Mouse (Mus musculus): Measurements from ENCODE around the gene Tcp11l1. TPM values are rescaled to one million over a fixed set of nuclear protein-coding genes. Genes with fewer than 3 reads are reported as not detected.

The Tcp11l1 gene
- polyA plus RNA-seq, 1 experiment from 2014 or later: 67.0 TPM

DNA sequence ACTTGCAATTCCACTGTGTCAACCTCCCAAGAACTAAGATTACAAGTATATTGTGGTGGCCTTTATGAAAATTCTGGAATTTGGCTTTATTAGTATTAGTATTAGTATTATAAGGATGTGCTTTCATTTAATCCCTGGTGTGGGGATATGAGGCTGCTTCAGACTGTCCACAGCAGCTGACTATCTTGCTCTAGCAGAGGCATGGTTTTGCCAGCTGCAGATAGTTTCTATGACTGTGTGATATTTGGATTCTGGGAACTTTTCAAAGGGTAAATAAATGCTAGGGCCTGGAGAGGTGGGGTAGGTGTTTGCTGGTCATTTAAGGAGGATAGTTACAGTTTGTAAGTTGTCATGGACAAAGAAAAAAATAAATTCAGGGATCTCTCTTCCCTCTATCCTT, 40.2 kb downstream of the Tcp11l1 start:
- ATAC-seq (ENCODE audit: insufficient number of reproducible peaks, insufficient read depth, low FRiP score, low TSS enrichment): no peak
- Histone ChIP-seq H3K36me3 (0 out of 2 replicates have a peak, but pooled peaks cover 6% of the 10 kb centered on the region), H3K9me3 (no peaks in the 10 kb centered on the region), H3K27ac (no peak overlapping the region), H3K9ac (no peak overlapping the region), H3K4me1 (no peaks in the 10 kb centered on the region), H3K4me2 (replicated peaks) (no peak overlapping the region), H3K27me3 (no peaks in the 10 kb centered on the region), H3K4me3 (no peak overlapping the region)

DNA sequence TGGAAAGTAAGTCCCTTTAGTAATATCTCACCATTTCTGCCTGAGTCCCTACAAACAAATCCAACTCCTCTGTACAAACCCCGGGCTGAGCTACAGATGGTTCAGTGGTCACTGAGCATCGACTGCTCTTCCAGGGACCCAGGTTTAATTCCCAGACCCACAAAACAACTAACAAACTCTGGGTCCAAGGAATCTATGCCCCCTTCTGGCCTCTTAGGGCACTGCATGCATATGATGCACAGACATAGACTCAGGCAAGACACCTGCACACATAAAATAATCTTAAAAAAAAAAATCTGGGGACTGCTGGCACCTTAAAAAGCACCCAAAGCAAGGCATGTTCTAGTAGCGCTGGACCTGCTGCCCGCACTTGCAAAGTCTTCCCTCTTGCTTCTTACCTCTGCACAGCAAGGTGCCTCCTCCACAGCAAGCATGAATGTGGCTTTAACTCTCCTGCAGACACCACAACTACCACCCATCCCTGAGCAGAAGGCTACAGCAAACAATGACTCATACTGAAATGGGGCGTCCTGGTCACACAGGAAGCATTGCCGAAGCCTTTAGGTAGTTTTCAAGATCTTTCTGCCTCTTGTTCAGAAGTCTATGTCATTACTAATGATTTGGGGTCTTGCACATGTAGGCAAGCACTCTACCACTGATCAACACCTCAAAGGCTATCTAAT, 42.7 kb downstream of the Tcp11l1 start:
- Histone ChIP-seq H3K27ac (no peak overlapping the region), H3K4me2 (replicated peaks) (no peak overlapping the region), H3K9ac (no peak overlapping the region), H3K36me3 (peaks cover 22% of the 10 kb centered on the region), H3K4me3 (no peak overlapping the region), H3K4me1 (no peaks in the 10 kb centered on the region), H3K9me3 (no peaks in the 10 kb centered on the region), H3K27me3 (no peaks in the 10 kb centered on the region)
- 89% methylated on average over 6 of the region's 6 CpGs for WGBS
- ATAC-seq (ENCODE audit: insufficient number of reproducible peaks, insufficient read depth, low FRiP score, low TSS enrichment): no peak

DNA sequence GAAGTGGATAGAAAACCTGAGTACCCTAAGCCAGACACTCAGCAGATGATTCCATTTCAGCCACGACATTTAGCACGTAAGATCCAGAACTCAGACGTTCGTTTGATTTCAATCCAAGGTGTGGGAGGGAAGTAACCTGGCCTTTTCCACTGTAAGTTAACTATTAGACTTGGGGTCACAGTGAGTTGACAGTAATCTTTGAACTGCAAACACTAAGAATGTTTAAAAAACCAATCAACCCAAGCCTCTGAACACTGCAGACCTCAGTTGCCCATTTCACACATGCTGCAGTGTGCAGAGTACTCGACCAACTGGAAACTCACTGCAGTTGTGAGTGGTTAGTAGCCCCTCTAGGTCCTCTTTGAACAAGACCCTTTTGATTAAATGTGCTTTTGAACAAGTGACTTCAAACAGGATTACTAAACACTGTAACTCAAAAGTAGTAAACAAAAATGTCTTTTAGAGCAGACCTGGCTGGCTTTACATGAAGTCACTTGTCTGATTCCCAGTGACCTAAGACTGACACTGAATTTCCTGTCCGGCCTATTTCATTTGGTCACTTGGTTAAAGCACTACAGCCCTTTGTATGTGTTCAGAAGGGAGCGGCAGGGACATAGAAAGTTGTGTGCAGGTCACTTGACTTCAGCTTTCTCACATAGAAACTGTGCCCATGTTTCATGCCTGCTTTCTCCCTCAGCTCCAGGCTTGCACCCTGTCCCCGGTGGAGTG, 48.4 kb downstream of the Tcp11l1 start:
- Histone ChIP-seq H3K36me3 (peaks cover 54% of the 10 kb centered on the region), H3K4me3 (no peak overlapping the region), H3K4me1 (no peaks in the 10 kb centered on the region), H3K4me2 (replicated peaks) (no peak overlapping the region), H3K9ac (no peak overlapping the region), H3K27me3 (no peaks in the 10 kb centered on the region), H3K9me3 (no peaks in the 10 kb centered on the region), H3K27ac (no peak overlapping the region)
- 87% methylated on average over 8 of the region's 8 CpGs for WGBS
- ATAC-seq (ENCODE audit: insufficient number of reproducible peaks, insufficient read depth, low FRiP score, low TSS enrichment): no peak

DNA sequence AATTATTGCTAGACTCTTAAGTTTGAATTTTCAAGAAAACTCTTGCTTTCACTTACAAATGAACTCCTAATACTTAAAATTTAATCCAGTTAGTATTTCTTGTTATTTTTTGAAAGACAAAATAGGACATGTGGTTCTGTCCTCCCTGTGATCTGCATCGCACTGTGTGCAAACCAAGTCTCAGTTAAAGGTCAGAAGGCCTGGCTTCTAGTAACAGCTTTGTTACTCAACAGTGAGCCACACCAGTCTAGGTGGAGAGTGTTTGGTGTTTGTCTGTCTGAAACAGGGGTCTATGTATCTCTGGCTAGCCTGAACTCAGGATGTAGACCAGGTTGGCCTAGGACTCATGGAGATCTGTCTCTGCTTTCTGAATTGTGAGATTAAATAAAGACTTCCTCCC, 53.3 kb downstream of the Tcp11l1 start:
- H3K4me2 ChIP-seq (replicated peaks): no peak overlapping the region
- 87% methylated on average over 1 of the region's 1 CpGs for WGBS
- H3K36me3 ChIP-seq: peaks cover 58% of the 10 kb centered on the region
- no peak for ATAC-seq (ENCODE audit: insufficient number of reproducible peaks, insufficient read depth, low FRiP score, low TSS enrichment)
- H3K27me3 ChIP-seq: no peaks in the 10 kb centered on the region
- no peak overlapping the region for H3K4me3 ChIP-seq
- H3K9me3 ChIP-seq: no peaks in the 10 kb centered on the region
- H3K4me1 ChIP-seq: no peaks in the 10 kb centered on the region
- no peak overlapping the region for H3K9ac ChIP-seq
- no peak overlapping the region for H3K27ac ChIP-seq

DNA sequence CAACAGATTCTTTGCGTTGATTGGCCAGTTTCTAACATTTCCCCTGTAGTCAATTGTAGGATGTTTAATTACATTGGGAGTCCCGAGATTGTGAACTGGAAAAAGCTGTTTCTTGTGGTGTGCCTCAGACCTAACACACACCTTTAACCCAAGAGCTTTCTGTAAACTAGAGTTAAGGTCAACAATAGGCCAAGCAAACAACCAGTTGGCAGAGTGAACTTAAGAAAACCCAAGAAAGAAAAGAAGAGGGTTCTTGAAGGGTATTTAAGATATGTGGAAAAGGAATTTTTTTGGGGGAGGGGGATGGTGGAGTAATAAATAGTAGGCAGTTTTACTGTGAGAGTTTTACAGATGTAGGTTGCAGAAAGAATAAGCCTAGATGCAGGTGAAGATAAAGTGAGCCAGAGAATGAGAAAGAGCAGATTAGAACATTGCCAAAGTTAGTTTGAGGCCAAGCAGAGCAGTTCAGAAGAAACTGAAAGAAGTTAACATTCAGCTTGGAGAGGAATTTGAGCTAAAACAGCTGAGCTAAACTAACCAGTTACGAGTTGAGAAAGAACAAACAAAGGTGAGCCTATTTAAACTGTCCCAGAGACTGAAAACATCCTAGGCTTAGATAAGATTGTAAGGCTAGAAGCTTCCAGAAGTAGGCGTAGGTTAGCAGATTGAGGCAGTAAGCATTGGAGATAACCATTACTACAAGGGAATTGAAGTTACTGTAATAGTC, 95.8 kb downstream of the Tcp11l1 start:
- no peaks in the 10 kb centered on the region for H3K4me1 ChIP-seq
- H3K27me3 ChIP-seq: no peaks in the 10 kb centered on the region
- no peak overlapping the region for H3K9ac ChIP-seq
- H3K9me3 ChIP-seq: no peaks in the 10 kb centered on the region
- ATAC-seq (ENCODE audit: insufficient number of reproducible peaks, insufficient read depth, low FRiP score, low TSS enrichment): no peak
- H3K4me2 ChIP-seq (replicated peaks): no peak overlapping the region
- peaks cover 9% of the 10 kb centered on the region; the same call in 1 of the 2 replicates for H3K36me3 ChIP-seq
- H3K4me3 ChIP-seq: no peak overlapping the region
- H3K27ac ChIP-seq: no peak overlapping the region
- WGBS: 90% methylated on average over 4 of the region's 4 CpGs

DNA sequence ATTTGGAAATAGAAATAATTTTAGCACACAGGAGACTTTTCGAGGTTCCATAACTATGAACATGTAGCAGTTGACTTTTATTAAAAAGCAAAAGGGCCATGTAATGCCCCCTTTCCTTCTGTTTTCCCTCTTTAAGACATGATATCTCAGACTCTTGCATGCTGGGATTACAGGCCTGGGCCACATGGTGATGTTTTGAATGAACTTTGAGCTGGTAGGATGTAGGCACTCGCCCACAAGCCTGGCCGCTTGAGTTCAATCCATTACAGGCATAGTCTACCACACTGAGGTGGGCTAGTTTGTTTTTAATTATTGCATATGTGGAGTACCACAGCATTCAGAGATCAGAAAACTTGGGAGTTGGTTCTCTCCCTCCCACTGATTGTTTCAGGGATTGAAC, 97.2 kb downstream of the Tcp11l1 start:
- Histone ChIP-seq H3K4me3 (no peak overlapping the region), H3K4me2 (replicated peaks) (no peak overlapping the region), H3K27me3 (no peaks in the 10 kb centered on the region), H3K4me1 (no peaks in the 10 kb centered on the region), H3K9ac (no peak overlapping the region), H3K9me3 (no peaks in the 10 kb centered on the region), H3K36me3 (peaks cover 9% of the 10 kb centered on the region; the same call in 1 of the 2 replicates), H3K27ac (no peak overlapping the region)
- ATAC-seq (ENCODE audit: insufficient number of reproducible peaks, insufficient read depth, low FRiP score, low TSS enrichment): no peak
- 88% methylated on average over 3 of the region's 3 CpGs for WGBS

Other genes starting within 250 kb of the Tcp11l1 start
- gene Hipk3, start 217.7 kb downstream of the Tcp11l1 start, polyA plus RNA-seq (2016; fragmentation: Nextera tagmentation; extraction: Ambion mirVana): 18.0 and 19.7 TPM in 2 replicates
- 97.2 and 98.1 TPM in 2 replicates for gene Cstf3, start 121.6 kb downstream of the Tcp11l1 start, polyA plus RNA-seq (2016; fragmentation: Nextera tagmentation; extraction: Ambion mirVana)
- gene Pin1rt1, start 4.2 kb upstream of the Tcp11l1 start, polyA plus RNA-seq (2016; fragmentation: Nextera tagmentation; extraction: Ambion mirVana): 0.18 and 0.19 TPM in 2 replicates
- gene Depdc7, start 30.7 kb upstream of the Tcp11l1 start, polyA plus RNA-seq (2016; fragmentation: Nextera tagmentation; extraction: Ambion mirVana): 4.5 and 4.9 TPM in 2 replicates
- gene Qser1, start 104.6 kb upstream of the Tcp11l1 start, polyA plus RNA-seq (2016; fragmentation: Nextera tagmentation; extraction: Ambion mirVana): 10.9 and 11.6 TPM in 2 replicates
- gene Prrg4, start 137.7 kb upstream of the Tcp11l1 start, polyA plus RNA-seq (2016; fragmentation: Nextera tagmentation; extraction: Ambion mirVana): 1.8 and 1.9 TPM in 2 replicates
- 10.7 and 10.8 TPM in 2 replicates for gene Ccdc73, start 155.6 kb upstream of the Tcp11l1 start, polyA plus RNA-seq (2016; fragmentation: Nextera tagmentation; extraction: Ambion mirVana)

Data from embryonic facial prominence, embryonic 12.5 days (tissue).